Mouse (Mus musculus): Measurements from ENCODE around the gene Olfr576. TPM values are rescaled to one million over a fixed set of nuclear protein-coding genes. Genes with fewer than 3 reads are reported as not detected.

Olfr576 gene
- polyA plus RNA-seq (2017; shearing (Covaris generic)) = not detected

DNA sequence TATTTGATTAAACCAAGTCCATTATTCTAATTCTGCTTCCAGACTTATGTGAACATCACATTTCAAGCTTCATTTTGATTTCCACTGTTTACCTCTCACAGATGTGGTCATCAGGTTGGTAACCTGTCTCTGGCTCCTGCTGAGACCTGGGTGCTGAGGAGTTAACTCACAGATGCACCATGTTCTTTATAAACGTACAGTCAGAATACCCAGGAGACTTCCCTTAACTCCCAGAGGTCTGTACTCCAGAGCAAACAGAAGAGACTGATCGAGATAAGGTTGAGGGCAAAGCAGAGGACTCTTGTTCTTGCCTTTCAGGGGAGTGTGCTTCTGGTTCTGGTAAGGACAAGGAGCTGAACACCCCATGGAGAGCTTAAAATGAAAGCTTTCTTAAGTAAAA is at the start of gene Olfr576:
Gene Olfr576, plus strand, starts transcription at position 301 of the 400 bp plus-strand sequence.
- no peak for ATAC-seq

DNA sequence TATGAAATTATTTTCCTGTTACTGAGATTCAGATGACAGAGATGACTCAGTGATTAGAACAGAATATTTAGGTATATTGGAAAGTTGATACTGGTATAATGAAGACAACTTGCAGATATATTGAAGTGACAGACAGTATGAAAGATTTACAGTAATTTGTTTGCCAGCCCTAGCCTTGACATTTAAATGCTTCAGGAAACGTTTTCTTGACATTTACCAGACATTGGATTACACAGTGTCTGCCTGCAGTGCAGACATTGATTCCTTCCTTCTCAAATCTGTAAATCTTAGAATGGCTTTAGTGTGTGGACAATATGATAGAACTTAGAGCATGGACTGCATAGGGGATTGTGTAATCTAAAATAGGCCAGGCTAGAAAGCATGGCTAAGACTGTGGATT is 47.2 kb upstream of the Olfr576 start:
- no peak for ATAC-seq

GRCm38 (mm10) chr7:102916405-102916804 is 46.1 kb upstream of the Olfr576 start:
- ATAC-seq = no peak

- no peak for ATAC-seq
Measured at GRCm38 (mm10) chr7:102917032-102917875, 45.2 kb upstream of the Olfr576 start, which contains the start of gene Olfr571. TSS of gene Olfr571 (minus strand) at chr7:102917536.

DNA sequence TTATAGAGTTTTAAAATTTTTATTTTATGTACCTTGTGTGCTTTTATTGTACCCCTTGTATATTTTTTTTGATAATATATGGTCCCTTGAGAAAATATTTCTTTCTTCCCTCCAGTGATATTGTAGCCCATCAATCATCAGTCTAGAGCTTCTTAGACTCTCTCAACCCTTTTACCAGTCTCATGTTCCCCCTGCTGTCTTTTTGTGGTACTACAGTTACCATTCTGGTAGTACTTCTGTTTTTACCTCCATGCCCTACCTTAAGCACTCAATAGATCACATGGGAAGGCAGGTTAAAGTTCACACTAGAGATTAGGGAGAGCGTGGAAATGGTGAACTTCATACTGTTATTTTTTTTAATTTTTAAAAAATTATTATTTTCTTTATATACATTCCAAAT is 42.8 kb upstream of the Olfr576 start:
- no peak for ATAC-seq

DNA sequence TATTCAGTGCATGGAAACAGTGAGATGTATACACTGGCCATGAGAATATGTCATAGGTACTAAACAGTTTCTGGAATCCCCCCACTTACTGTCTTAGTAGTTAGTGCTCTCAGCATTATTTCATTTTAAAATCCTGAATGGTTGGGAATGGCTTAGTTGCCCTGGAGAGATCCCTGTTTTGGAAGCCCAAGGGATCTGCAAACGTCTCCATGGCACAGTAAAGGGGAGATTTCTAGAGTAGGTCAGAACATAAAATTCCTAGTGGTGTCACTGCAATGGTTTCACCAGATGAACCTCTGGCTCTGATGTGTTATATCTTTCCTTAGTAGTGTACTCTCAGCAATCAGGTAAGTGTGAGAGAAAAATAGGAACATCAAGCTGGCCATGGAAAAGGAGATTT is 38.4 kb upstream of the Olfr576 start, which contains the start of gene Olfr572:
Gene Olfr572, plus strand, starts transcription at position 301 of the 400 bp plus-strand sequence.
- no peak for ATAC-seq

DNA sequence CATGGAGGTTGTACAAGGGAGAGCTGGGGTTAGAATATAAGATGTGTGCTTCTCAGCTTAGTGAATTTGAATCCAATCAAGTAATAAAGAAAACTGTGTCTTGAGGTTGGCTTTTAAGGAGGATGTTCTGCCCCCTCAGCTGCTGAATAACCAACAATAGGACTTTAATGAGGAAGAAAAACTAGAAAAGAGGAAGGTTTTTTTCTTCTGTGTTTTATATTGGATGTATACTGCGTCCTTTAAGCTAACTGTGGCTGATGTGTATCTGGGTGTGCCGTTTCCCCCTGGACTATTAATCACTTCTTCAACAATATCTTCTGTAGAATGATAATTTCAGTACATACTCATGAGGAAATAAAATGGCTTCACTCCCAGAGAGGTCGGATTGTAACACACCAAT is 35.4 kb upstream of the Olfr576 start:
- ATAC-seq = no peak

DNA sequence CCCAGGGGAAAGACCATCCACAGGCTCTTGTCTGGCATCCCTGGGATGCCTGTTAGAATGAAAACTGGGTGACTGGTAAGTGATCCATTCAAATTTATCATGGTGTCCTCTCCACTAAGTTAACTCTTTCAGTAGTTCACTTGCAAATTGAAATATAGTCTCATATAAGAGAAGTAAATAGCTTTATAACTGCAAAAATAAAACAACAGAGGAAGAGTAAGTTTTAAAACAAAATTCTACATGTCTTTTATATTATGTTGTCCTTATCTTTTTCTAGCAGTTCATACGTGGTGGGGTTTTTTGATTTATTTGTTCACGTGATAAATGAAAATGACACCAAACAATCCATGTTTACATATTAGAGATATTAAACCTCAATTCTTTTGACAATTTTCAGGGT is 20.0 kb upstream of the Olfr576 start, which contains the start of gene Olfr573-ps1:
Gene Olfr573-ps1, minus strand, starts transcription at position 101 of the 400 bp plus-strand sequence.
- no peak for ATAC-seq

- ATAC-seq = no peak
Measured at GRCm38 (mm10) chr7:102943417-102943816, 19.0 kb upstream of the Olfr576 start.

GRCm38 (mm10) chr7:102948167-102948566 is 14.3 kb upstream of the Olfr576 start, which contains the start of gene Olfr574:
TSS of gene Olfr574 (plus strand) at chr7:102948467.
- ATAC-seq = no peak

- ATAC-seq = no peak
Measured at GRCm38 (mm10) chr7:102950732-102951131, 11.7 kb upstream of the Olfr576 start.

DNA sequence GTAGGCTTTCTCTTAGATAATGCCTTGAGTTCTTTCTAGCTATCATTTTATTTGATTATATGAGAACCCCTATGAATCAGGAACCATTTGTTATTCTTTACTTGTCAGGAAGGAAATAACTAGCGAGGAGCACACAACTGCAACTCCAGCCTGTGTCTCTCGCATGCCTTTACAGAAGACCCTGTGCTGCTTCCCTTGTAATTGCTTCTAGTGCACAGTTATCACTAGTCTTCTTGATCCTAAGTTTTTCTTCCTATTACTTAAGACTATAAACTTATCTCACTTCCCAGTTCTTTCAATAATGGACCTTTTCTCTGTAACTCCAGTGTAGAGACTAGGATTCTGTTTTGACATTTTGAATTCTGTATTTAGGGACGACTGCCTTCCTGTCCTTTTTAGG is 4.3 kb upstream of the Olfr576 start:
- ATAC-seq = no peak

DNA sequence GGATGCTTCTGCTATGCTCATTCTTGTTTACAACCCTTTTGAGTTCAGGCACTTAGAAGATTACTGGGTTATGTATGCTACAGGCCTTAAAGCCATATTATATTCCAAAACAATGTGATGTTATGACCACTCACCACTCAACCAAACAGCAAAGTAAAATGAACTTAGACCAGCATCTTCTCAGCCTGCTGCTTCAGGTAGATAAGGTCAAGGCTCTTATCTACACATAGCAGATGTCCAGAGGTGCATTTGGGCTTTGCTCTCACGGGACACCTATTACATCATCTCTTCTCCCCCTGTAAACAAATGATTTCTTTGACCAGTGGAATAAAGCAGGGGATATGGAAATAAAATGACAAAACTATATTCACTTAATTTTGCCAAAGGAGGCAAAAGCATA is 3.9 kb upstream of the Olfr576 start, which contains the start of gene Olfr575:
Gene Olfr575, minus strand, starts transcription at position 183 of the 400 bp plus-strand sequence.
- no peak for ATAC-seq

DNA sequence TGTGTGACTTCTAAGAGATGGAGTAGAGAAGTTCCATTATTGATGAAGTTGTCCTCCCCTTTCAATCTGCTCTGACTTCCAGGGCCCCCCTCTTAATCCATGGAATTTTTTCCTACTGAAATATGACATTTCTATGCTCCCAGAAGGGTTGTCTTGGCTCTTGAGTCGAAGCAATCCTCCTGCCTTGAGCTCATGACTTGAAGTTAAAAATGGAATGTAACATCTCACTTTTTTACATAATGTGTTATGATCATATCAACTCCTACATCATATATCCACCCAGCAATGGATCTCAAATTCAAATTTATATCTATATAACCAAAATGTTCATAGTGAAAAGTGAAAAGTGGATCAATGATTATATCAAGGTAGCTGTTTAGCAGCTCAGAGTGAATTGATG is 11.9 kb downstream of the Olfr576 start:
- no peak for ATAC-seq

DNA sequence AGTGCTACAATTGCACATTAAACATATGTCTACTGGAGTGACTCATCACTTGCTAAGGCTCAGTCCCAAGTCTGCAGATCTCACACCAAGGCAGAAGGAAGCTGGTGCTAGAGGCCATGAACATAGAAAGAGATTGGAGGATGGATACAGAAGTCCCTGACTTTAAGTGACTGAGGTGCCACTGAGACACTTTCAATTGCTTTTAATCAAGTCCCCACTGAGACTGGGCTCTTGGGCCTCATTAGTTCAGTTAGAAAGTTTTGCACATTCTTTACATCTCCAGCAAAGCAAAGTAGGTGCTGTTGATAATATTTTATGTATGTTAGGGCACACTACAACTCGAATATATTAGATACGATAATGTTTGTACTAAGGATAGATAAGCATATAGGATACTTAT is 13.4 kb downstream of the Olfr576 start, which contains the start of gene Olfr577:
Gene Olfr577, minus strand, starts transcription at position 101 of the 400 bp plus-strand sequence.
- no peak for ATAC-seq

DNA sequence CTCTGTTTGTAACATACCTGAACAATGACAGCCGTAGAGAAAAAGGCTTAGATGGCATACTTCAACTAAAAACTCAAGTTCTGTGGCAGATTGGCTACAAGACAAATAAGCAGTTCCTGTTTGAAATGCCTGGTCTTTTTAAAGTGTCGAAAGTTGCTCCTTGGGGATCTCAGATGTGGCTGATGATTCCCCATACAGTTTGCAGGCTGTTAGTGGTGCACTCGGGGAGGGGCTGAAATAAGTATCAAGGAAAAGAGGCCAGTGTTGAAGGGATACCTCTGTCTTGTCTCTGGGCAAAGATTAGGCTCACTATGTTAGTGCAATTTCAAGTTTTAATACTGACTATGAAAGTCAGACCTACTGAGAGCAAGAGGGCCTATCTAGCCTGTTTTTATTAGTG is 26.8 kb downstream of the Olfr576 start, which contains the start of gene Olfr578:
Gene Olfr578, minus strand, starts transcription at position 101 of the 400 bp plus-strand sequence.
- no peak for ATAC-seq

Other genes with a start within 250 kb of the Olfr576 start
- not detected for gene Olfr33, start 243.6 kb upstream of the Olfr576 start, polyA plus RNA-seq (2017; shearing (Covaris generic))
- gene Olfr559, start 235.2 kb upstream of the Olfr576 start, polyA plus RNA-seq (2017; shearing (Covaris generic)) = not detected
- gene Olfr560, start 203.3 kb upstream of the Olfr576 start, polyA plus RNA-seq (2017; shearing (Covaris generic)) = not detected
- not detected for gene Olfr78, start 203.2 kb upstream of the Olfr576 start, polyA plus RNA-seq (2017; shearing (Covaris generic))
- gene Olfr561, start 191.4 kb upstream of the Olfr576 start, polyA plus RNA-seq (2017; shearing (Covaris generic)) = not detected
- gene Olfr564, start 159.2 kb upstream of the Olfr576 start, polyA plus RNA-seq (2017; shearing (Covaris generic)) = not detected
- under 1 TPM in 1 of 2 experiments, not detected in 1; 0.16 TPM for gene Olfr566, start 103.9 kb upstream of the Olfr576 start, polyA plus RNA-seq (2017; shearing (Covaris generic))
- gene Olfr568, start 85.5 kb upstream of the Olfr576 start, polyA plus RNA-seq (2017; shearing (Covaris generic)) = not detected
- not detected for gene Olfr569, start 71.8 kb upstream of the Olfr576 start, polyA plus RNA-seq (2017; shearing (Covaris generic))
- gene Olfr570, start 68.1 kb upstream of the Olfr576 start, polyA plus RNA-seq (2017; shearing (Covaris generic)) = not detected
- not detected for gene Olfr571, start 45.1 kb upstream of the Olfr576 start, polyA plus RNA-seq (2017; shearing (Covaris generic))
- gene Olfr572, start 38.3 kb upstream of the Olfr576 start, polyA plus RNA-seq (2017; shearing (Covaris generic)) = not detected
- gene Olfr573-ps1, start 20.1 kb upstream of the Olfr576 start, polyA plus RNA-seq (2017; shearing (Covaris generic)) = not detected
- gene Olfr574, start 14.2 kb upstream of the Olfr576 start, polyA plus RNA-seq (2017; shearing (Covaris generic)) = not detected
- gene Olfr575, start 3.9 kb upstream of the Olfr576 start, polyA plus RNA-seq (2017; shearing (Covaris generic)) = not detected
- not detected for gene Olfr577, start 13.3 kb downstream of the Olfr576 start, polyA plus RNA-seq (2017; shearing (Covaris generic))
- gene Olfr578, start 26.7 kb downstream of the Olfr576 start, polyA plus RNA-seq (2017; shearing (Covaris generic)) = not detected
- not detected for gene Olfr582, start 75.4 kb downstream of the Olfr576 start, polyA plus RNA-seq (2017; shearing (Covaris generic))
- not detected for gene Olfr583, start 88.6 kb downstream of the Olfr576 start, polyA plus RNA-seq (2017; shearing (Covaris generic))
- not detected for gene Olfr584, start 119.2 kb downstream of the Olfr576 start, polyA plus RNA-seq (2017; shearing (Covaris generic))
- not detected for gene Olfr585, start 135.1 kb downstream of the Olfr576 start, polyA plus RNA-seq (2017; shearing (Covaris generic))
- gene Olfr586, start 163.0 kb downstream of the Olfr576 start, polyA plus RNA-seq (2017; shearing (Covaris generic)) = not detected
- under 1 TPM in 1 of 2 experiments, not detected in 1; 0.07 TPM for gene Olfr588-ps1, start 178.2 kb downstream of the Olfr576 start, polyA plus RNA-seq (2017; shearing (Covaris generic))
- gene Olfr589, start 193.7 kb downstream of the Olfr576 start, polyA plus RNA-seq (2017; shearing (Covaris generic)) = not detected
- under 1 TPM in 1 of 2 experiments, not detected in 1; 0.09 TPM for gene Olfr591, start 215.7 kb downstream of the Olfr576 start, polyA plus RNA-seq (2017; shearing (Covaris generic))
- not detected for gene Olfr592, start 222.1 kb downstream of the Olfr576 start, polyA plus RNA-seq (2017; shearing (Covaris generic))
- gene Olfr593, start 249.2 kb downstream of the Olfr576 start, polyA plus RNA-seq (2017; shearing (Covaris generic)) = not detected

All from activated CD4-positive, CD25-positive, alpha-beta regulatory T cell, adult 4 months (primary cell).